Mouse (Mus musculus) cortical plate, adult 2 months (tissue): ENCODE measurements around the gene Kcne1. TPM values are rescaled to one million over a fixed set of nuclear protein-coding genes. Genes with fewer than 3 reads are reported as not detected.
A peak's percentile ranks its signal among the peaks of the same experiment; 100 is the strongest.

Source experiments
- H3K27ac ChIP-seq: fragments of 200-500 bp; 2 replicates; pipeline ENCODE4 v1.5.1; 2012; ENCODE audit warnings: low read length, control low read depth, inconsistent platforms; ENCODE audit not compliant: insufficient read depth
- H3K4me1 ChIP-seq: fragments of 200-500 bp; 2 replicates; pipeline ENCODE4 v1.6.1; 2011; ENCODE audit warnings: low read length; ENCODE audit not compliant: control insufficient read depth, insufficient read depth
- H3K4me3 ChIP-seq: fragments of 200-500 bp; 2 replicates; pipeline ENCODE4 v1.5.1; 2011; ENCODE audit warnings: mild to moderate bottlenecking, low read length, control low read depth; ENCODE audit not compliant: insufficient read depth
- CTCF ChIP-seq: fragments of 200-500 bp; IDR thresholded peaks from 2 replicates; pipeline ENCODE4 v1.5.1; 2011; ENCODE audit warnings: mild to moderate bottlenecking, control low read depth, low read length; ENCODE audit not compliant: insufficient read depth; ENCODE audit errors: extremely low read depth
- POLR2A ChIP-seq: fragments of 200-500 bp; IDR thresholded peaks from 2 replicates; pipeline ENCODE4 v1.6.1; 2011; ENCODE audit warnings: mild to moderate bottlenecking, low read length, control low read depth; ENCODE audit not compliant: insufficient read depth; ENCODE audit errors: extremely low read depth
- polyA plus RNA-seq: library from polyadenylated mRNA; depleted of rRNA; stranded (reverse); fragments of >200 nt; gene quantifications from 2 replicates; pipeline ENCODE4 v1.2.3, GENCODE M21; 2012; rRNA removed

Kcne1 gene
- polyA plus RNA-seq, result not detected in 2 replicates

GRCm38 (mm10) chr16:92359229-92359628 lies at the start of gene Kcne1:
TSS of gene Kcne1 (minus strand) at chr16:92359468.
- no peaks in the 10 kb centered on the region for H3K4me1 ChIP-seq
- no peak for TF ChIP-seq CTCF
- TF ChIP-seq POLR2A, result no peak

GRCm38 (mm10) chr16:92407883-92408282 lies 48.6 kb upstream of the Kcne1 start:
- no peak for TF ChIP-seq POLR2A
- no peak for TF ChIP-seq CTCF
- H3K4me1 ChIP-seq, result no peaks in the 10 kb centered on the region
- no peak overlapping the region for H3K27ac ChIP-seq
- H3K4me3 ChIP-seq, result no peak overlapping the region

More at GRCm38 (mm10) chr16:92359229-92359628, at the start of gene Kcne1:
- Histone ChIP-seq H3K27ac (no peak within 1 kb of the TSS), H3K4me3 (no peak within 1 kb of the TSS)

GRCm38 (mm10) chr16:92404141-92404540 lies 44.9 kb upstream of the Kcne1 start:
- Histone ChIP-seq H3K4me3 (no peak overlapping the region), H3K27ac (no peak overlapping the region), H3K4me1 (no peaks in the 10 kb centered on the region; the same call in 1 of the 2 replicates)
- TF ChIP-seq POLR2A (no peak), CTCF (no peak)

- no peak for TF ChIP-seq CTCF
- TF ChIP-seq POLR2A, result no peak
- H3K4me1 ChIP-seq, result no peaks in the 10 kb centered on the region; the same call in 1 of the 2 replicates
- peak overlapping the region; percentile 37; the same call in 1 of the 2 replicates for H3K27ac ChIP-seq
- H3K4me3 ChIP-seq, result no peak overlapping the region
Observed at GRCm38 (mm10) chr16:92403069-92403468, 43.8 kb upstream of the Kcne1 start.

- Histone ChIP-seq H3K27ac (0 out of 2 replicates have a peak overlapping the region, but pooled peaks have one; percentile 37), H3K4me1 (no peaks in the 10 kb centered on the region; the same call in 1 of the 2 replicates), H3K4me3 (no peak overlapping the region)
- TF ChIP-seq POLR2A (no peak), CTCF (no peak)
Observed at GRCm38 (mm10) chr16:92402216-92402615, 42.9 kb upstream of the Kcne1 start.

GRCm38 (mm10) chr16:92401206-92401605 lies 41.9 kb upstream of the Kcne1 start:
- H3K27ac ChIP-seq, result no peak overlapping the region
- no peak overlapping the region for H3K4me3 ChIP-seq
- TF ChIP-seq CTCF, result no peak
- no peak for TF ChIP-seq POLR2A
- H3K4me1 ChIP-seq, result no peaks in the 10 kb centered on the region; the same call in 1 of the 2 replicates

GRCm38 (mm10) chr16:92399490-92400458 lies 40.5 kb upstream of the Kcne1 start:
- Histone ChIP-seq H3K4me3 (peak overlapping the region; percentile 33), H3K27ac (peak overlapping the region; percentile 31; the same call in 1 of the 2 replicates), H3K4me1 (no peaks in the 10 kb centered on the region; the same call in 1 of the 2 replicates)
- TF ChIP-seq CTCF (no peak), POLR2A (peak; percentile 69)

- Histone ChIP-seq H3K27ac (no peak overlapping the region), H3K4me3 (peak overlapping the region; percentile 33; the same call in 1 of the 2 replicates), H3K4me1 (no peaks in the 10 kb centered on the region; the same call in 1 of the 2 replicates)
- TF ChIP-seq POLR2A (no peak), CTCF (no peak)
Observed at GRCm38 (mm10) chr16:92398574-92399118, 39.4 kb upstream of the Kcne1 start.

GRCm38 (mm10) chr16:92397745-92398573 lies 38.7 kb upstream of the Kcne1 start:
- Histone ChIP-seq H3K4me1 (no peaks in the 10 kb centered on the region; the same call in 1 of the 2 replicates), H3K27ac (no peak overlapping the region), H3K4me3 (no peak overlapping the region)
- no peak for TF ChIP-seq CTCF
